Mouse (Mus musculus) heart, adult 18-20 months (tissue): ENCODE data around the gene Pced1b. TPM values are rescaled to one million over a fixed set of nuclear protein-coding genes. Genes with fewer than 3 reads are reported as not detected.
"Not testable (repeated sequence)": the region's sequence is repeated elsewhere in the genome, so short reads cannot be mapped to it uniquely, and the experiment has no call there.

ENCODE experiments used
- DNase-seq, 2 experiments: peaks; one replicate each; pipeline ENCODE4 v3.0.0; 2021 to 2022; ENCODE audit warnings: mixed read lengths in 1 of 2
- long read RNA-seq, 2 experiments: library from polyadenylated mRNA; stranded (forward); transcript quantifications; one replicate each; pipeline ENCODE4 v2.0.0; 2021
- total RNA-seq, 2 experiments: library from RNA; stranded (reverse); gene quantifications; 2 replicates each; pipeline ENCODE4 v1.2.3; 2021

Pced1b gene
- 1 to 10 TPM; 1.9 to 4.4 TPM for total RNA-seq
- long read RNA-seq, experiment 1, partial matches to known transcripts: 0 of 1 reads
- long read RNA-seq, experiment 1, other reads (novel, unspliced or antisense): 1 of 1 reads
- long read RNA-seq, experiment 2: 0 reads

DNA sequence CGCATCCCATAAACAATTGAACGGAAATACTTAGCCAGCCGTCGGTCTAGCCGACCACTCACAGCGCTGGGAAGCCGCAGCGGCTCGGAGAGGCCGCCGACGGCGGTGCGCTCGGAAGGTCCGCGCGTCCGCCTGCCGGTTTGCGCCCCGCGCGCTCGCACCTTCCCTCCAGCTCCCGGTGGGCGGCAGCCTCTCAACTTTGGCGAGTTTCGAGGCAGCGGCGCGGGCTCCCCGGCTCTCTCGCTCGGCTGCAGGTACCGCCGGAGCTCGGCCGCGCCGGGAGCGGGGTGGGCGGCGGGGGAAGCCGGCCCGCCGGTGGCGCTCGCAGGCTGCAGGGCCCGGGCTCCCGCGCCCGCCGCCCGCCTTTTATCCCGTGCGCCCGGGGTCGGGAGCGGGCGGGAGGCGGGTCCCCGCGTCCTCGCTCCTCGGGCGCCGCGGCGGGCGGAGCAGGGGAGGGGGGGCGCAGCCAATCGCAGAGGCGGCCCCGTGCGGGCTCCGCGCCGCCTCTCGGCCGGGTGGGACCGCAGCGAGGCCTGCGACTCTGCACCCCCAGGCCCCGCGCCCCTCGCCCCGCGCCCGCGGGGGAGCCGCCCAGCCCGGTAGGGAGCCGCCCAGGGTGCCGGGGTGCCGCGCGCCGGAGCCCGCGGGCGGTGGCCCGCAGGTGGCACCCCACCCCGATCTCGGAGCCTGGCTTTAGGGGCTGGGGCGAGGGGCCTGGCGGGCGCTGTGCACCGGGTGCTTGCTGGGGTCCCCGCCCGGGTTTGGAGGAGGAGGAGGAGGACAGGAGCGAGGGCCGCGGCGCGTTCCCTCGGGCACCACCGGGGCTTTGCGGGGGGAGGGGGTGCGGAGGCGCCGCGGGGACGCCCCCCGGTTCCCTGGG, at the start of gene Pced1b, which contains the start of gene Amigo2:
Pced1b (plus strand) TSS at position 197 of the 880 bp plus-strand sequence.
Amigo2 (minus strand) TSS at position 377 of the 880 bp plus-strand sequence.
- peak; percentile 69 to 81 for DNase-seq

DNA sequence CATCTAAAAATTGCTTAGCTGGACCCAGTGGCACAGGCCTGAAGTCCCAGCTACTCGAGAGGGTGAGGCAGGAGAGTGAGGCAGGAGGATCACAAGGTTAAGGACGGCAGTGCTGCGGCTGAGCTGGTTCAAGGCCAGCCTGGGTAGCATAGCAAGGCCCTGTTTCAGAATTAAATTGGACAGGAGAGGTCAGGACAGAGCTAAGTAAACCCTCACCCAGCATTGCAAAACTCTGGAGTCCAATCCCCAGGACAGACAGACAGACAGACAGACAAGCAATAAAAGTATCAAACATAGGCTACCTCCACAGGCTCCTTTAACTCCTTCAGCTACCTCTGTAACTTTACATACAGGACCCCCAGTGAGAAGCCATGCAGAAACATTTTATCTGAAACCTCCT, 42.0 kb upstream of the Pced1b start:
- DNase-seq: no peak

DNA sequence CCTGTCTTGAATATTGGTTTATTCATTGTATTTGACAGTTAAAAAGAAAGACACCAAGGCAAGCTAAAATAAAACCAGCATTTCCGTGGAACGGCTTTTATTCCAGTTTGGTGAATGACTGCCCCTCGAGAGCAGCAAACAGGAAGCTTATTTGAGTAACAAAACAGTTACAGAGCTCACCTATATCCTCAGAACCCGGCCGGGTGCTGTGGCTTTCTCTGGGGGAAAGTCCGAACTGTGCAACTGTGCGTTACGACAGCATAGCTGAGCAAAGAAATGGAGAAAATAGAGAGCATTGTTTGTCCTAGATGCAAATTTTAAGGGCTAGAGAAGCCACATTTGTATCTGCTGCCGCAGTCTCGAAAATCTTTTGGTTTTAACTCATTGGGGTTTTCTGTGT, 41.1 kb upstream of the Pced1b start:
- no peak for DNase-seq

DNA sequence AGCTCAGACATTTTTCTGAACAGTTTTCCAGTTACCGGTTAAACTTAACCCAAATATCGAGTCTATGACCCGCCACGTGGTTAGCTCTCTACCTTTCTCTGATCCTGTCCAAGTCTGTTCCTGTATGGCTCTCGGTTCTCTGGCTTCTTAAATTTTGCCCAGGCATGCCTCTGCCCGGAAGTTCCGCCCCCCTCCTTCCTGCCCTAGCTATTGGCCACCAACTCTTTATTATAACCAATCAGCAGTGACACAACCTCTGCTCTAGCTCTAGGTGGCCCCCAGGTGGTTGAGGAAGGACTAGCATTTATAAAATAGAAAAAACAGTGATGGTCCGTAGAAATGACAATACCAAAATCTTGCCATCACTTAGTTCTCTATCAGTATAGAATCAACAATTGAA, 40.4 kb upstream of the Pced1b start:
- no peak for DNase-seq

DNA sequence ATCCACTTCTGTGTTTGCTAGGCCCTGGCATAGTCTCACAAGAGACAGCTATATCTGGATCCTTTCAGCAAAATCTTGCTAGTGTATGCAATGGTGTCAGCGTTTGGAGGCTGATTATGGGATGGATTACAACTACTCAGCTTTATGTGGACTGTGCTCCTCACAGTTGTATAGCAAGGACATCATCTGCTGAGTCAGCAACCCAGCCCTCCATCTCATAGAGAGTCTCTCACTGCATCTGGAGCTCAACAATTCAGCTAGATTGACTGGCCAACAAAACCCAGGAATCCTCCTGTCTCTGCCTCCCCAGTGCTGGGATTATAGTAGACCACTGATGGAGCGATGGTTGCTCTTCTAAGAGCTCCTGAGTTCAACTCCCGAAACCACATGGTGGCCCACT, 37.2 kb upstream of the Pced1b start:
- DNase-seq: not testable (repeated sequence)

DNA sequence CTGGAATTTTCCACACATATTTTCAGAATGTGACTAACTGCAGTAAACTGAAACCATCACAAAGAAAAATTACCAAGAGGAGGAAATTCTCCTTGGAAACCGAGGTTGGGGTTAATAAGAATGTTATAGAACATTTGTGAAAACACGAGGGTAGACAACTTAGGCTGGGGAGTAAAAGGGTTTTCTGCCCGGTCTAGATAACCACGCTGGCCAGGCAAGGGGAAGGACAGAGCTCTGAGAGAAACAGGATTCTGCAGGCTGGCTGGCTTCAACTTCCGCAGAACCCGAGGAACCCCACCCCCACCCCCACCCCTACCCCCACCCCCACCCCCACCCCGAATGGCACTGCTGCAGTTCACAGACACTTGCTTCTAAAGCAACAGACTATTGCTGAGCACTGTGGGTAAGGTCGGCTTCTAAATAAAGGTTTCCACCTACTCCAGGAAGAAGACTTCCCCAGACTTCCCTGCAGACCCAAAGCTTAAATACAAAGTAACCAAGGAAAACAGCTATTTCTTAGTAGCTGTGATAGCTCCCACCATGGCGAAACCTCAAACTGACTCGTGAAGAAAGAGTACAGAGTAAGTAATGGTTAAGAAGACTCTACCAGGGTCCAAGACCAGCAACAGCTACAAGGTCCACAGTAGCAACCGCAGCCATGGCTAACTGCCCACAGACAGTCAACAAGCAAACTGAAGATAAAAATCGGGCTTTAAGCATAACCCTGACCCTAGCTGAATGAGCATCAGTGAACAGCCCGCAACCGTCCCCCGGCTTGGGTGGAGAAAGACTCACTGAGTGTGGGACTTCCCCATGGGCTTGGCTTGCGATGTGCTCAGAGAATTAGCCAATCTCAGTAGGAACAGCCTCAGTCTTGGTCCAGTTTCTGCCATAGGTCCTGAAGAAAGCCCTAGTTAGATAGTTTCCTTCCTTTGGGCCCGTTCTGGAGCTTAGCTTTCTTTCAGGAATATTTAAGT, 34.1 kb upstream of the Pced1b start:
- DNase-seq: no peak

DNA sequence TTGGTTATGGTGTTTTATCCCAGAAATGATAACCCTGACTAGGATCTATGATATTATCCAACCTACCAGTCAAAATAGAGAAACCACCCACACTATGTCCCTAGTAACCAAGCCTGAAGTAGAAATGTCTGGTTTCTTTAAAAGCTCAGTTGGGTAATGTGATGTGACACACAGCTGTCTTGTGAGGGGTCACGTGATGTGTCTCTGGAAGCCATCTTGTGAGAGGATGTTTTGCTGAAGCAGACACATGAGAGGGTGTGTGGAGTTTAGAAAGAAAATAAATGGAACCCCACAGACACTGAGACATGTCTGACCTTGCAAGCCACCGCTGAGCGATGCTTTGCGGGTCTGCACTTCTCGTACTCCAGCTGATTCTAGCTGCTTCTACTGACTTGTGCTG, 30.1 kb upstream of the Pced1b start:
- no peak for DNase-seq

DNA sequence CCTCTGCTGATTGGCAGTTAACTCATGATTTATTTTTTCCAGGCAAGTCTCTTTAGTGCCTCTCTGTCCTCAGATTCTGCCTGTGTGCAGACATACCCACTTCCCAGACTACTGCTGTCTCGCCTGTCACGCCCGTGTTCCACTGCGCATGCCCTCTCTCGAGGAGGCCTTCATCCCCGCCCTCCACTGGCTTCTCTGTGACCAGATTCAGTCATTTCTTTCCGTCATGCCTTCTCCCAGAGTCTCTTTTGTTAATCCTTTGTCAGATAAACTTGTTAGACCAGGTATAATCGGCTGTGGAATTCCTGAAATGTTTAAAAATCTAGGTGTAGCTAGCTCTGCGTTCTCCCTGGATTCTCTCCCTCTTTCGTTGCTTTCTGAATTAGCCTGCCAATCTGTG, 23.5 kb upstream of the Pced1b start:
- DNase-seq: no peak

DNA sequence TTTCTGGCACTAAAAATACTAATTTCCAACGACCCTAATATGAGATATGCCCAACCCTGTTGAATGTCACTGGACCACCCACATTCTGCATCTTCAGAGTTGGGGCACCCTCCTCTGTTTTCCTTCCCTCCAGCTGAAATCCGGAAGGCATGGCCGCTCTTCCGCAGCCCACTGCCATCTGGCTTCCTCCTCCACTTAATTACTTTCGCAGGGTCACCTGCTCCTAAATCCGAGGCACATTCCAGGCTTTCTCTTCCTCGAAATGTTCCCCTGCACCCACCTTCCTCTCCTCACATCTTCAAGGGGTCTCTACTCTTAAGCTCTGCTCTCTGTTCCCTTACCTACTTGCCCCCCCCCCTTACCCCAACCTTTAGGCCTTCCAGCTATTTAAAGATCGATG, 22.9 kb upstream of the Pced1b start:
- DNase-seq: no peak

DNA sequence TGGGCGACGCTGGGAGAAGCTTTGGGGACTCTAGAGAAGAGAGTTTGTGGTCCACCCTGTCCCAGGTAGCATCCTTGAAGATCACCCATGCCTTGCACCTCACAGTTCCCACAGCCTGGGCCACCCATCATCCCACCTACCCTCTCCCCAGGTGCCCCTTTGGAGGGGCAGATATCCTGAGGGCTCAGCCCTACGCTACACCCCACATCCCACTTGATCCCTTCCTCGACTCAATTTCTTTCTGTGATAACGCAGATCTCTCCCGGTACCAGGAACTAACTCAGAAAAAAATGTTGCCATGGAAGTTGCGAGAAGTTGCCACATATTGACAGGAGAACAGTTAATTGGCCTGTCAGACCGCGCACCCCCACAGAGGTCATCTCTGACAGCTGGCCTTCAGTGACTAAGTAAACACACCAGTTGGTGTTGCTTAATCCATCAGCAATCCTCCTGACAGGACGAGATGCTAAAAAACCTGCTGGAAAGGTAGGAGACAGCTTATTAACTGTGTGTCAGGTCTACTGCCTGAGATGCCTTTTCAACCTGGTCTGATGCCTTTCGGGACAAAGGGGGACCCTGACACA, 17.3 kb upstream of the Pced1b start:
- DNase-seq: no peak

DNA sequence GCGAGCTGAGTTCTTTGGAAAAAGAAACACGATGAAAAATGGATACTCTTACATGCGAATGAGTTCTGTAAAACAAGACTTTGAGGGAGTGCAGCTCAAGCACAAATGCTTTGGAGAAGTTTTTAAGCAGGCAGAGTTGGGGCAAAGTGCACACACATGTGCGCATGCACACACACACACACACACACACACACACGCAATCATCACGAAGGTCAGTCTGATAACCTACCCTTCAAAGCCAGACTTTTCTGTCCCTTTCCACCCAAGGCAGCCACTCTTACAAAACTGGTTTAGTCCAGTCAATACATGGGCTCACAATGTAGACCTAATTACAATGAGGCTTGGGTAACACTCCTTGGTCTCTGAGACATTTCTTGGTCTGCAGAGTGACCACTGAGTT, 12.8 kb upstream of the Pced1b start:
- no peak for DNase-seq

DNA sequence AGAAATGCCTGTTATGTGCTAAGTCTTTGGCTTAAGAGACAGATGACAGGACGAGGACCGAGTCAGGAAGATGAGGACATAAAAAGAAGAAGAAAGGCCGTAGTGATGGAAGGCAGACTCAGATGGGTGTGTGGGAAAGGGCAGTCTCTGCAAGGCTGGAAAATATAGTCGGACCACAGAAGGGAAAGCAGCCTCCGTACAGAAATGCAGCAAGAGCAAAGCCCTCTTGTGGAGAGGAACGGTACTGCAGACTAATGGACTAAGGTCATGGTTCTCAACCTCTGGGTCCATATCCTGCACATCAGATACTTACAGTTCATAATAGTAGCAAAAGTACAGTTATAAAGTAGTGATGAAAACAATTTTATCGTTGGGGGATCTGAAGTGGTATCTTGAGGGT, 11.7 kb upstream of the Pced1b start:
- peak; percentile 51 to 85 for DNase-seq

DNA sequence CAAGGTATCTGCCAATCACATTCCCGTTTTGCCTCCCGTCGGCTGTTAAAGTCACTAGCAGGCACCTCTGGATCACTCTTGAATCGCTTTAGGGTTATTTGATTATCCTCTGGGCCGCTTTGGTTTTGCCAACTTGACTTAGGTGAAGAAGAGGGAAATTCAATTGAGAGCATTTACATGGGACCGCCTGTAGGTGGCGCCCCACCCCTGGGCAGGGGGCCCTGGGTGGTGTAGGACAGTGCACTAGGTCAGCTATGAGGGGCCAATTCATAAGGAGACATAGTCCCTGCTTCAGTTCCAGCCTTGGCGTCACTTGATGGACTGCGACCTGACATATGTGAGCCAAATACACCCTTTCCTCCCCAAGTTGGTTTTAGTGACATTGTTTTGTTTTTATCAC, 10.0 kb upstream of the Pced1b start:
- peak; percentile 26 to 56 for DNase-seq

DNA sequence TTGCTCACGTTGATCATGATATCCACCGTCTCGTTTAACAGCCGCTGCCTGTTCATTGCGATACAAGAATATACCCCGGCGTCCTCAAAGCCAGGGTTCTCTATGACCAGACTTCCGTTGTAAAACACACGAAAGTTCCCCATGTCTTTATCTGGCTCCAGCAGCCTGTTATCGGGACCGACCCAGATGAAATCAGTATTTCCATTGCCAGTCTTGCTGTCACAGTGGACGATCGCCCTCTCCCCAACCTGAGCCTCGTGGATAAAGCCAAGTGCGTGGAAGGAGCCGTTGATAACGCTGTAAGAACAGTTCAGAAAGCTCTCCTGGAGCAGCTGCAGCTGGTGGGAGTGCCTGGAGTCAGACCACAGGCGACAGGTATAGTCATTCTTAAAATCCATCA, 1.5 kb upstream of the Pced1b start:
- peak in 1 of 2 experiments; percentile 20 for DNase-seq

DNA sequence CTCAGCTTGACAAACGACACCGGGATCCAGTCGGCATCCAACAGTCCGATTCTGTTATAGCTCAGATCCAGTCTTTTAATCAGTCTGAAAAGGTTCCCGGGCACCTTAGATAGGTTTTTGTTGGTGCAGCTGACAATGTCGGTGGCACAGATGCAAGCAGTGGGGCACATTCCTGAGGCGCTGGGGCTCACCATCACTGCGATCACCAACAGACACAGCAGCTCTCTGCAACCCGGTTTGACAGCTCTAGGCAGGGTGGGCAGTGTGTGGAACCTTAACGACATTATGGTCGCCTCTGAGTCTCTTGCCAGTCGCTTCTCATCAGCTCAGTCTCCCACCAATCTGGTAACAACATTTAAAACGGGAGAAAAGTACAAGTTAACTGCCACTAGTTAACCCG, 651 bp upstream of the Pced1b start:
- DNase-seq: peak in 1 of 2 experiments; percentile 32

DNA sequence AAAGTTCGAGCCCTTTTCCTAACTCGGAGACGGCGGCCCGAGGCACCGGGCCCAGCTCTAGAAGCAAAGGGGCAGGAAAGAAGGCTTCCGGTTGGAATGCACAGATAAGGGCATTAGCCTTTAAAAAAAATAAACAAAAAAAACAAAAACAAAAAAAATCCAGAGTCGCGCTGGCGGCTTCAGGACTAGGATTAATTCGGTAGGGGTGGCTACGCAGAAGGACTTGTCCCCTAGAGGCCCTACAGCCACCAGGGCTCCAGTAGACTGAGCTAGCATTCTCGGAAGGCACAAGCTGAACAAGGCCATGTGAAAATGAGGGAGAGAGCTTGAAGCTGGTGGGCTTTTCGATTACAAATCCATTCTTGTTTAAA, 869 bp downstream of the Pced1b start:
- peak in 1 of 2 experiments; percentile 49 for DNase-seq

DNA sequence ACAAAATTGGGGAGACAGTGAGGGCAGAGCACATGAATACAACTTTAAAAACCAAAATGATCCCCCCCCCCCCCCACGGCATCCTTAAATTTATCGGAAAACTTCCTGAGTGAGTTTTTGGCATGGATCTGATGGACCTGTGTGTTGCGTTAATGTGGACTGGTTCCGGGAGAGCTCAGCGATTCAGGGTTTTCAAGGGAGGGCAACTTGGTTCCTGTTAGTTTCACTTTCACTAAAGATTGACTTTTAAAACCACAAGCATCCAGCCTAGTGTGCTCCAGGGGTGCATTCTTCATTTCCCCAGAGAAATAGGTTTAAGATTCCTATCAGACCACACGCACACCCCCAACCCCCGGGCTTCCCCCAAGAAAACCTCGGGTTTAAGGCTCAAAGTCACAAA, 1.4 kb downstream of the Pced1b start:
- DNase-seq: peak; percentile 43 to 50

DNA sequence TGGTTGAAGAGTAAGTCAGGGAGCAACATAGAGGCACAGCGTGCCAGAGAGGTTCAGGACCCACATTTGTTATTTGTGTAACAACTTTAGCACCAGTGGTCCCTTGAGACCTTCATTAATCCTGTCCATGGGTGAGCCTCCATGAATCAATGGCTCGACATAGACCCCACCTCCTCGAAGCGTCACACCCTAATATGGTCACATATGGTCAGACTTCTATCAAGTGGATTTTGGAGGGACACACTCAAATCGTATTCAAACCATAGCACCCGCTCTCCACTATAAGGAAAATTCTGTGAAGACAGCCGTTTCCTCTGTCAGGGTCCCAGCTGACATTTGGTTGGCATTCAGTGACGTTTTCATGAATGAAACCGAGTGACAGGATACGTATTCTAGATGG, 2.4 kb downstream of the Pced1b start:
- no peak for DNase-seq

DNA sequence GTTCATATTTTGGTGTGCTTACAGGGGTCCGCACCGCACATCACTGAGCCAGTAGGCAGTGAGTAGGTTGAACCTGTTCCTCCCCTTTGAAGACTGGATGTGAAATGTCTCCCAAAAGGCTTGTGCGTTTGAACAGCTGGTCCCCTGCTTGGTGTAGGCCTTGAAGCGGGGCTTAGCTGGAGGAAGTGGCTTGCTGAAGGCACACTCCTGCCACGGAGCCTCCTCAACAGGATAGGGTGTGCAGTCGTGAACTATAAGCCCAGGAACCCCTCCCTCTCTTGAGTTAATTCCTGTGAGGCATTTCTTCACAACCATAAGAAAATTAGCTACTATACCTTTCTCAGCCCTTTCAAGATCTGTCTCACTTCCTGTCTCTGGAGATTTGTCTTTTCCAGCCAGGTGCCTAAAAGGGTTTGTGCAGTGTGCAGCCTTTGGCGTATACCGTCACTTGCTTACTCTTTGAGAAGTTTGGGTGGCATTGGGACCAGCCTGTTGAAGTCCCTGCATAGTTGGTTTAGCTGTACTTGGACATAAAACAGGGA, 5.7 kb downstream of the Pced1b start:
- DNase-seq: no peak

DNA sequence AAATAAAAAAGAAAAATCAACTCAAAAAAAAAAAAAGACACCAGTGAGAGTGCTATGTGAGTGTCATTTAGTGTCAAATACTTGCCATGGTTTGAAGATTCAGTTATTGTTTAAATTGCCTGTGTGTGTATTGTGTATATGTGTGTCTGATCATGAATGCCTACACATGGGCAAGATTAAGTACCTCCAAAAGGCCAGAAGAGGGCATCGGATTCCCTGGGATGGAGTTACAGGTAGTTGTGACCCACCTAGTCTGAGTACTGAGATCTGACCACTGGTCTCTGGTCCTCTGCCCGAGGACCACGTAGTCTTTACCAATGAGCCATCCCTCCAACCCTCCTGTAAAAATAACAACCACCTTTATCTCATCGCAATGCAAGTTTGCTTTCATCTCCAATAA, 7.5 kb downstream of the Pced1b start:
- DNase-seq: no peak

DNA sequence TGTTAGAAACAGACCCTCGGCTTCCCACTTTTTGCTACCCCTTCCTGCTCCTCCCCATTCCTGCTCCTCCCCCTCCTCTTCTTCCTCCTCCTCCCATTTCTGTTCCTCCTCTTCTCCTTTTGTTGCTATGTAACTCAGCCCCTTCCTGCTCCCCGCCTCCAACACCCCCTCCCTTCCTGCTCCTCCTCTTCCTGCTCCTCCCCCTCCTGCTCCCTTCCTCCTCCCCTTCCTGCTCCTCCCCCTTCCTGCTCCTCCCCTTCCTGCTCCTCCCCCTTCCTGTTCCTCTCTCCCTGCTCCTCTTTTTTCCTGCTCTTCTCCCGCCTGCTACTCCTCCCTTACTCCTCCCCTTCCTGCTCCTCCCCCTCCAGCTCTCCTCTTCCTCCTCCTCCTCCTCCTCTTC, 8.9 kb downstream of the Pced1b start:
- DNase-seq: no peak

DNA sequence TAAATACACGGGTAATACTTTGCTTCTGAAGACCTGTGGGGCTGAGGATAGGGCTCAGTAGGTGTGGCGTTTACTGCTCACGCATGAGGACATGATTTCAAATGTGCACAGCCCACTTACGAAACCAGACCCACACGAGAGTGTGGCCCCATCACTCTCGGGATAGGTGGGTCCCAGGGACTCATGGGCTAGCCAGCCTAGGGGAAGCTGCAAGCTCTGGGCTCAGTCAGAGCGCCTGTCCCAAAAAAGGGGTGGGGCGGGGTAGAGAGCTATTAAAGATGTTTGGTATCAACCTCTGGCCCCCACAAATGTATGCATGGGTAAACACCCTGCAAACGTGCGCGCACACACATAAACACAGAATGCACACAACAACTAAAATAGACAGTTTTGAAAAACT, 9.5 kb downstream of the Pced1b start:
- DNase-seq: no peak
